Mouse (Mus musculus): ENCODE data around the gene Gm49393.
"Not testable (repeated sequence)": the region's sequence is repeated elsewhere in the genome, so short reads cannot be mapped to it uniquely, and the experiment has no call there.

The Gm49393 gene

GRCm38 (mm10) chr13:60935490-60935889 lies at the start of gene Gm49393:
Gm49393 (minus strand) TSS chr13:60935590.
- DNase-seq (ENCODE audit: extremely low spot score), result not testable (repeated sequence)

DNA sequence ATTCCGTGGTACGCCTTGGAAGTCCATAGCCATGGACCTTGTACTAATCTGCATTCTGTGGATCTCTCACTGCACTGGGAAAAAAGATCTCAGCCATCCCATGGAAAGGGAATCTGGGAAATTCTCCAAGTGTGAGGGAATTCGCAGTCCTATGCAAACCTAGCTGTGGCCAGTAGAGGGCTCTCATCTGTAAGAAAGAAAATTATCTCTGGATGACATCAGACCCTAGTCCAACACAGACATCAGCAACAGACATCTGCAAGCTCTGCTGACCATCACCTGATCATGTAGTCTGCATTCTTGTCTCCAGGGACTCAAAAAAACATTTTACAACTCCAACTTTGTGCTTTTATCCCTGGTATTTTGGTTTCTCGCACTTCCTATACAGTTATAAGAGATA lies 36.9 kb upstream of the Gm49393 start:
- DNase-seq (ENCODE audit: extremely low spot score), result not testable (repeated sequence)

DNA sequence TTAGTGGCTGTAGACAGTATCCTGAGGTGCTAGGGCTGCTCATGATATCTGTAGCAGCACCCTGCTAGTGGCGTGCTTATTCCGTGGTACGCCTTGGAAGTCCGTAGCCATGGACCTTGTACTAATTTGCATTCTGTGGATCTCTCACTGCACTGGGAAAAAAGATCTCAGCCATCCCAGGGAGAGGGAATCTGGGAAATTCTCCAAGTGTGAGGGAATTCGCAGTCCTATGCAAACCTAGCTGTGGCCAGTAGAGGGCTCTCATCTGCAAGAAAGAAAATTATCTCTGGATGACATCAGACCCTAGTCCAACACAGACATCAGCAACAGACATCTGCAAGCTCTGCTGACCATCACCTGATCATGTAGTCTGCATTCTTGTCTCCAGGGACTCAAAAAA lies 28.6 kb upstream of the Gm49393 start:
- not testable (repeated sequence) for DNase-seq (ENCODE audit: extremely low spot score)

GRCm38 (mm10) chr13:60961706-60962105 lies 26.3 kb upstream of the Gm49393 start:
- DNase-seq (ENCODE audit: extremely low spot score), result no peak

GRCm38 (mm10) chr13:60941884-60942283 lies 6.5 kb upstream of the Gm49393 start, which contains the start of gene Tpbpa:
Tpbpa (minus strand) TSS chr13:60941984.
- DNase-seq (ENCODE audit: extremely low spot score), result not testable (repeated sequence)

DNA sequence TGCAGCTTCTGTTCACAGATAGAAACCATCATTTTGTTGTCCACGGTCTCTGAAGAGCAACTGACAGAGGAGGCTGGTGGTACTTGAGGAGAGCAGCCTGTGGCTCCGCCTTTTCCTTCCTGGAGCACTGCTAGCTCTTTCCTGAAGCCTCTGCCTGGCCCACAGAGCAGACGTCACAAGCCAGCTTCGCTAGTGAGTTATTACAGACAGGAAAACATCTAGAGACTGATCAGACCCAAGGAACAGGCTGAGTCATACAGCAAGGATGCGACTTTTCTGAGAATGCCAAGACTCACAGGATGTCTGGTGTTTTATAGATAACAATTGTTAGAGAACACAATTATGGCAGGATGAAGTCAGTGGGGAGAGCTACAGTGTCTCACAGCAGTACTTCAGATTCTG lies 1.1 kb upstream of the Gm49393 start, which contains the start of the genes Gm49391 and Ctla2a:
Gm49391 (minus strand) TSS at position 72 of the 402 bp plus-strand sequence.
Ctla2a (minus strand) TSS at position 126 of the 402 bp plus-strand sequence.
- peak; percentile 1 for DNase-seq (ENCODE audit: extremely low spot score)

GRCm38 (mm10) chr13:60904780-60905179 lies 30.6 kb downstream of the Gm49393 start, which contains the start of gene Tpbpb:
Tpbpb (minus strand) TSS chr13:60904880.
- not testable (repeated sequence) for DNase-seq (ENCODE audit: extremely low spot score)

- no peak for DNase-seq (ENCODE audit: extremely low spot score)
Observed at GRCm38 (mm10) chr13:60897328-60897727, 38.1 kb downstream of the Gm49393 start, which contains the start of gene Ctla2b. Ctla2b (minus strand) TSS chr13:60897447.

DNA sequence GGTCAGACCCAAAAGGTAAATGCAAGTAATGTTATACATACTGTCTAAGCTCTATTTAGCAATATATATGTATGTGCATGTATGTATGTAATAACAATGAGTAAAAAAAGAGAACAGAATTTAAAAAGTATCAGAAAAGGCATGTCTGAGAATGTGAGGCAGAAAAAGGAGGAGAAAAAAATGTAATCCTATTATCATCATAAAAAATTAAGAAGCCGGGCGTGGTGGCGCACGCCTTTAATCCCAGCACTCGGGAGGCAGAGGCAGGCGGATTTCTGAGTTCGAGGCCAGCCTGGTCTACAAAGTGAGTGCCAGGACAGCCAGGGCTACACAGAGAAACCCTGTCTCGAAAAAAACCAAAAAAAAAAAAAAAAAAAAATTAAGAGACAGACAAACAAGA lies 38.6 kb downstream of the Gm49393 start, which contains the start of gene Gm49392:
Gm49392 (minus strand) TSS at position 101 of the 400 bp plus-strand sequence.
- not testable (repeated sequence) for DNase-seq (ENCODE audit: extremely low spot score)

GRCm38 (mm10) chr13:60895406-60896160 lies 39.8 kb downstream of the Gm49393 start:
- no peak for DNase-seq (ENCODE audit: extremely low spot score)

DNA sequence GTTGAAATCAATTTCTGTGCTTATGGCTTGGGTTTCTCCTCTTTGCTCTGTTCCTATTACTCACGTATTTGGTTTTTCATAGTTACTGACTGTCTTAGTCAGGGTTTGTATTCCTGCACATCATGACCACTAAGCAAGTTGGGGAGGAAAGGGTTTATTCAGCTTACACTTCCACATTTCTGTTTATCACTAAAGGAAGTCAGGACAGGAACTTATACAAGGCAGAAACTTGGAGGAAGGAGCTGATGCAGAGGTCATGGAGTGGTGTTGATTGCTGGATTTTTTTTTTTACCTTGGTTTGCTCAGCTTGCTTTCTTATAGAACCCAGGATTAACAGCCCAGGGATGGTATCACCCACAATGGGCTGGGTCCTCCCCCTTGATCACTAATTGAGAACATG lies 43.1 kb downstream of the Gm49393 start:
- no peak for DNase-seq (ENCODE audit: extremely low spot score)

- no peak for DNase-seq (ENCODE audit: extremely low spot score)
Observed at GRCm38 (mm10) chr13:60864281-60864680, 71.1 kb downstream of the Gm49393 start, which contains the start of gene 4930486L24Rik. 4930486L24Rik (minus strand) TSS chr13:60864475.

DNA sequence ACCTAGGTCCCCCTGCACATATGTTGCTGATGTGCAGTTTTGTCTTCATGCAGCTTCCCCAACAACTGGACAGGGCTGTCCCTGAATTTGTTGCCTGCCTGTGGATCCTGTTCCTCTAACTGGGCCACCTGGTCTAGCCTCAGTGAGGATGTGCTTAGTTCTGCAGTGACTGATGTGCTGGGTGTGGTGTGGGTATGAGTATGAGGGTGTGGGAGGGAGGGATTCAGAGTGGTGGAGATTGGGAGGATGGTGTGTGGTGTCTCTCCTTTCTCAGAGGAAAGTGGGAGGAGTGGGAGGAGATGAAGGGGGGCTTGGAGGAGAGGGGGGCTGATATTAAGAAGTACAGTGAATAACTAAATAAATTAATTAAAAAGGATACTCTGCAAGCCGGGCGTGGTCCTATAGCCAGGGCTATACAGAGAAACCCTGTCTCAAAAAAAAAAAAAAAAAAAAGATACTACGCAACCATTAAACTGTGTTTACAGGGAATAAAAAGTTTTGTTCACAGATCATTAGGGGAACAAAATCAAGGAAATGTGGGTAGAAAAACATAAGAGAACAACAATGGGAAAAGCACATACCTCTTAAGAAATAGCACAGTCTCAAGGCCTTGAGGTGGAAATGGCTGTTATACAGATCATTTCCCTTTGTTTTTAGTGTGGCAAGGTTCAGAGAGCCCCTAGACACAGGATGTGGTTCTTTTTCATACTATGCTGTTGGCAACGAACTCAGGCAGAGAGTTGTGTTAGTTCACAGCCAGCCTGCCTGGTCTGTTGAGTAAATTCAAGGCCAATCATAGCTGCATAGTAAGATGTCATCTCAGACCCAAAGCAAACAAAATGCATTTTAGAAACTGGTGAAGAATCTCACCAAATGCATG lies 86.9 kb downstream of the Gm49393 start:
- no peak for DNase-seq (ENCODE audit: extremely low spot score)

DNA sequence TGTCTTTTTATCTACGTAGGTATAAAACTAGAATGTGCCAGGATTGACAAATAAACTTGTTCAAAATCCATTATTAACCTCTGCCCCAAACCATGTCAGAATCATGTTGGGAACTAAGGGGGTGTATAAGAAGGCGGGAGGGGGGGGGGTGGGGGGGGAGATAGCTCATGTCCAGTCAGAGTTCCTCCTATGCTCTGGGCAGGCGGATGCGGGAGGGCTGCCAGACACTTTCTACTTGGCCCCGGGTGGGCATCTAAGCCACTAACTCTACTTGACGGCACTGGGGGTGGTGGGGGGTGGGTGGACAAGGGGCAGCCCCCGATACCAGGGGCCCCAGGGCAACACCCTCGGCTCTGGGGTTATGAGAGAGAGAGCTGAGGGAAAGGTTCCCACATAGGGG lies 92.2 kb downstream of the Gm49393 start:
- DNase-seq (ENCODE audit: extremely low spot score), result no peak

GRCm38 (mm10) chr13:60842703-60843102 lies 92.7 kb downstream of the Gm49393 start:
- no peak for DNase-seq (ENCODE audit: extremely low spot score)

GRCm38 (mm10) chr13:60839353-60839902 lies 96.0 kb downstream of the Gm49393 start:
- DNase-seq (ENCODE audit: extremely low spot score), result no peak

DNA sequence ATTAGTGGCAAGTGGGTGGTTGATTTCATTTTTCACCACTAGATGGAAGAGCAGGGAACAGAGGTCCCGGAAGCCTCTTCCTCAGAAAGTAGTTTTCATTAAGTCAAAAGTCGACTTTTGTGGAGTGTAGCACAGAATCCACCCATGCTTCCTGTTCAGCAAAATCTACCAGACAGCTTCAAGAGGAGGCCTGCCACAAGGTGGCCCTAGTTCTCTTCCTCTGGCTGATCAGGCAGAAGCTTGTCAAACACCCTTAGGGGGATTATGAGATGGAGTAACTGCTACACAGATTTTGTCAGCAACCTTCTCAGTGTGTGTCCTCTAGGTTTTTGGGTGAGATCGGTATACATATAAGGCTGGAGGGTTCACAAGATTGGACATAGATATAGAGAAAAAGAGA lies 109.3 kb downstream of the Gm49393 start:
- DNase-seq (ENCODE audit: extremely low spot score), result no peak

DNA sequence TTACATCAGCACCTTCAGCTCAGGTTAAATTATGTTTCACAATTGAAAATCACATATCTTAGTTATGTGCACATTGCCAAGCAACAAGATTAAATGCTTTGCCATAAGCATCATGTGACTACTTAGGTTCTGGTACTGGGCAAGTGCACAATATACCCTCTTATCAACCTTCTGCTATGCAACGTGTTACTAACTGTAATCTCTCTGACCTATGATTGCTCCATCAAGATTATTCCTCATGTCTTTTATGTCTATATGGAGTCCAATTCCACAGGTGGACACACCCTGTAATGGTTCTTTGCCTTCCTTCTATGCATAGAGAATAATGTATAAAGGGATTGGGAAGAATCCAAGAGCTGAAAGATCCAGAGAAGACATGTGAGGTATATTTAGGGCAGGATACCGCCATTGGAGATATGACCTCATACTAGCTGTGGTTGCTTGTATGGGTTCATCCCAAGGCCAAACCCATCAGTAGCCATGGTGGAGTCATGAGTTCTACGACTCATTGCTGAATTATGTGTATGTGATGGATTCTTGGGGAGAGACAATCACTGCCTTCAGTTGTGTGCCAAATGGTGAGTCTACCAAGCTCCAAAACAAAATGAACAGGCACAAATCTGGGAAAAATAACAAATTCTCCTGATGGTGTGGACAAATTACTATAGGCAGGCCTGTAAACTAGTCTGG lies 114.8 kb downstream of the Gm49393 start:
- DNase-seq (ENCODE audit: extremely low spot score), result no peak

DNA sequence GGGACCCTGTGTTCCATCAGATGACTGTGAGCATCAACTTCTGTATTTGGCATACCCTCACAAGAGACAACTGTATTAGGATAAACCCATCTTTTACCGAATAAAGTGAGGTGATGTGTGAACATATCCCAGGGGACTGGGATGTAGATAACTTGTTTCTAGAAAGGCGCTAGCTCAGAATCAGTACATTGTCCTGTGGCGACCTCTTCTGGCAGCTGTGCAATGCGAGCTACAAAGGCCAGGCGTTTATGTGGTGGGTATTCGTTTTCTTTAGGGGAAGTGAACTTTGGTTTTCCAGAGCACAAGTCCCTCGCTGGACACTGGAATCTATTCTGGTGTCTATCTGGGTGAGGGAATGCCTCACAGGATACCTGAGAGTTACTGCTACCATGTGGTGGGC lies 115.9 kb downstream of the Gm49393 start:
- DNase-seq (ENCODE audit: extremely low spot score), result peak; percentile 55

DNA sequence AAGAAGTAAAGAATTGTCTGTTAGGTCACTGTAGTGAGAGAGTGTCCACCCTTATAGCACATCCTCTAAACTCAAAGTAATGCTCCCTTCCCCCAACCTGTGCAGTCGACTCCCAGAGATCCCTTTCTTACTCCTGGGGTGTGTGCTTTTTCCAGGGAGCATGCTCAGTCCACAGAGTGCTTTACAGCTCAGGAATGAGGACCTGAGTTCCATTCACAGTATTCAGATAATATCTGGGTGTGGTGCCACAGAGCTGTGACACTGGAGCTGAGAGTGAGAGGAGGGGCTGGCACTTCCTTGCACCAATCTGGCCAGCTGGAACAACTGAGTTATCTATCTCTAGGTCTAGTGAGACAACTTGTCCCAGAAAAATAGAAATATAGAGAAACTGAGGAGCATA lies 121.7 kb downstream of the Gm49393 start:
- no peak for DNase-seq (ENCODE audit: extremely low spot score)

DNA sequence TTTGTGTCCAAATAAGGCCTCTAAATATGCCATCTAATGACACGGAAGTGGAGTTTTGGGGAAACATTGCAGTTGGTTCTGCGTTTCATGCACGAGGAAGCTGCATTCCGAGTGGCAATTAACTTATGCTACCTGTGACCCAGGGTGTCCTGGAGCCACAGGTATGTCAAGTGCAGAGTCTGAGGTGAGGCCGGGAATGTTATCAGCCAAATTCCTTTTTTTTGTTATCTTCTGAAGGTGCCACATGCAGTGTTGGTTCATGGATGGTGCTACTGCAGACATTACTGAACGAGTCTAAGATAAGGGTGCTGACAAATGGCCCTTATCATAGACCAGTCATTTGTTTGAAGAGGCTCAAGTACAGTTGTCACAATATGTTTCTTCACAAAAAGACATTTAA lies 122.6 kb downstream of the Gm49393 start:
- DNase-seq (ENCODE audit: extremely low spot score), result no peak

Data from embryo, embryonic 9.5 days (tissue).